Mouse (Mus musculus) bone marrow, adult 2 months (tissue): ENCODE results near the gene Fkbp6.

Experiments used
- CTCF ChIP-seq: fragments of 200-500 bp; IDR thresholded peaks from 2 replicates; pipeline ENCODE4 v1.5.1; 2011; ENCODE audit warnings: low read length, control low read depth; ENCODE audit not compliant: control insufficient read depth, insufficient read depth
- POLR2A ChIP-seq: fragments of 200-500 bp; IDR thresholded peaks from 2 replicates; pipeline ENCODE4 v1.6.1; 2011; ENCODE audit warnings: low read depth, mild to moderate bottlenecking, control low read depth, low read length, borderline replicate concordance; ENCODE audit not compliant: control insufficient read depth

- TF ChIP-seq POLR2A (no peak), CTCF (no peak)
Measured at GRCm38 (mm10) chr5:135280226-135280625, 69.6 kb downstream of the Fkbp6 start.
